Mouse (Mus musculus) E14TG2a.4 (cell line): ENCODE results near the gene Ing1.
A peak's percentile ranks its signal among the peaks of the same experiment; 100 is the strongest.

ENCODE experiments used
- H3K27me3 ChIP-seq: 2 replicates; pipeline ENCODE4 v1.6.1; 2014; ENCODE audit warnings: low read length, control low read depth; ENCODE audit not compliant: insufficient read depth
- H3K36me3 ChIP-seq: 2 replicates; pipeline ENCODE4 v1.6.1; 2014; ENCODE audit warnings: low read length, control low read depth; ENCODE audit not compliant: insufficient read depth
- H3K4me1 ChIP-seq: replicated peaks from 2 replicates; pipeline ENCODE4 v1.6.1; 2014; ENCODE audit warnings: low read depth, low read length, control low read depth
- H3K4me3 ChIP-seq: replicated peaks from 2 replicates; pipeline ENCODE4 v1.5.1; 2014; ENCODE audit warnings: mild to moderate bottlenecking, low read length
- H3K9me3 ChIP-seq: 2 replicates; pipeline ENCODE4 v1.6.1; 2014; ENCODE audit warnings: low read length, control low read depth
- CTCF ChIP-seq: conservative IDR thresholded peaks from 2 replicates; pipeline ENCODE4 v1.5.1; 2014; ENCODE audit warnings: low read length
- NANOG ChIP-seq: IDR thresholded peaks from 2 replicates; pipeline ENCODE4 v1.6.1; 2014; ENCODE audit warnings: borderline replicate concordance, low read length, mixed read lengths
- POU5F1 ChIP-seq: IDR thresholded peaks from 2 replicates; pipeline ENCODE4 v1.6.1; 2014; ENCODE audit warnings: low read length, borderline replicate concordance

Gene Ing1

GRCm38 (mm10) chr8:11569260-11570097, 14.1 kb downstream of the Ing1 start:
- peaks cover 34% of the 10 kb centered on the region for H3K4me1 ChIP-seq
- TF ChIP-seq CTCF (no peak), POU5F1 (no peak)

GRCm38 (mm10) chr8:11570742-11571141, 15.4 kb downstream of the Ing1 start:
- H3K36me3 ChIP-seq: peaks cover 17% of the 10 kb centered on the region
- no peak overlapping the region for H3K4me3 ChIP-seq
- no peaks in the 10 kb centered on the region for H3K9me3 ChIP-seq
- no peak for TF ChIP-seq POU5F1
- no peak for TF ChIP-seq NANOG
- no peak for TF ChIP-seq CTCF
- H3K27me3 ChIP-seq: no peaks in the 10 kb centered on the region
- H3K4me1 ChIP-seq: peaks cover 28% of the 10 kb centered on the region

More at GRCm38 (mm10) chr8:11569260-11570097, 14.1 kb downstream of the Ing1 start:
- Histone ChIP-seq H3K27me3 (no peaks in the 10 kb centered on the region), H3K4me3 (no peak overlapping the region), H3K36me3 (peaks cover 23% of the 10 kb centered on the region), H3K9me3 (no peaks in the 10 kb centered on the region)

GRCm38 (mm10) chr8:11571950-11572349, 16.6 kb downstream of the Ing1 start:
- no peaks in the 10 kb centered on the region for H3K27me3 ChIP-seq
- peaks cover 28% of the 10 kb centered on the region for H3K4me1 ChIP-seq
- H3K4me3 ChIP-seq: no peak overlapping the region
- no peaks in the 10 kb centered on the region for H3K9me3 ChIP-seq
- peaks cover 15% of the 10 kb centered on the region for H3K36me3 ChIP-seq
- no peak for TF ChIP-seq CTCF
- TF ChIP-seq NANOG: no peak

GRCm38 (mm10) chr8:11572428-11572827, 17.1 kb downstream of the Ing1 start:
- Histone ChIP-seq H3K27me3 (no peaks in the 10 kb centered on the region), H3K4me1 (peaks cover 28% of the 10 kb centered on the region), H3K9me3 (no peaks in the 10 kb centered on the region), H3K36me3 (peaks cover 13% of the 10 kb centered on the region), H3K4me3 (no peak overlapping the region)
- no peak for TF ChIP-seq POU5F1
- TF ChIP-seq NANOG: no peak
- no peak for TF ChIP-seq CTCF

GRCm38 (mm10) chr8:11574911-11575603, 19.7 kb downstream of the Ing1 start:
- 0 out of 2 replicates have a peak overlapping the region, but pooled peaks have one; percentile 1 for H3K4me3 ChIP-seq
- no peaks in the 10 kb centered on the region for H3K9me3 ChIP-seq
- TF ChIP-seq POU5F1: no peak
- TF ChIP-seq NANOG: no peak
- no peak for TF ChIP-seq CTCF
- peaks cover 13% of the 10 kb centered on the region for H3K4me1 ChIP-seq
- no peaks in the 10 kb centered on the region for H3K27me3 ChIP-seq
- peaks cover 9% of the 10 kb centered on the region for H3K36me3 ChIP-seq

GRCm38 (mm10) chr8:11575604-11576384, 20.4 kb downstream of the Ing1 start:
- H3K27me3 ChIP-seq: no peaks in the 10 kb centered on the region
- TF ChIP-seq POU5F1 (no peak), CTCF (no peak), NANOG (no peak)
- peaks cover 9% of the 10 kb centered on the region; the same call in 1 of the 2 replicates for H3K4me1 ChIP-seq
- no peak overlapping the region for H3K4me3 ChIP-seq
- H3K36me3 ChIP-seq: peaks cover 9% of the 10 kb centered on the region
- no peaks in the 10 kb centered on the region for H3K9me3 ChIP-seq

GRCm38 (mm10) chr8:11585513-11586373, 30.4 kb downstream of the Ing1 start:
- TF ChIP-seq POU5F1: no peak
- no peak for TF ChIP-seq NANOG
- no peak for TF ChIP-seq CTCF
- Histone ChIP-seq H3K36me3 (no peaks in the 10 kb centered on the region), H3K4me1 (peaks cover 3% of the 10 kb centered on the region; the same call in 1 of the 2 replicates), H3K4me3 (no peak overlapping the region), H3K9me3 (peaks cover 20% of the 10 kb centered on the region), H3K27me3 (0 out of 2 replicates have a peak, but pooled peaks cover 4% of the 10 kb centered on the region)

GRCm38 (mm10) chr8:11586374-11586745, 31.0 kb downstream of the Ing1 start:
- H3K4me3 ChIP-seq: no peak overlapping the region
- H3K9me3 ChIP-seq: peaks cover 20% of the 10 kb centered on the region
- H3K27me3 ChIP-seq: 0 out of 2 replicates have a peak, but pooled peaks cover 4% of the 10 kb centered on the region
- no peak for TF ChIP-seq NANOG
- no peak for TF ChIP-seq POU5F1
- no peak for TF ChIP-seq CTCF
- H3K36me3 ChIP-seq: no peaks in the 10 kb centered on the region
- peaks cover 7% of the 10 kb centered on the region; the same call in 1 of the 2 replicates for H3K4me1 ChIP-seq
